Mouse (Mus musculus) cerebellum, adult 11 months (tissue): Measurements from ENCODE around the gene Mus81.
"Not testable (repeated sequence)": the region's sequence is repeated elsewhere in the genome, so short reads cannot be mapped to it uniquely, and the experiment has no call there.

Experiments used
- DNase-seq: peaks from one replicate; pipeline ENCODE4 v3.0.0; 2022

Mus81 gene

GRCm38 (mm10) chr19:5487768-5488550 is at the start of gene Mus81:
Mus81 (minus strand) TSS chr19:5488402.
- DNase-seq: peak; percentile 96

DNA sequence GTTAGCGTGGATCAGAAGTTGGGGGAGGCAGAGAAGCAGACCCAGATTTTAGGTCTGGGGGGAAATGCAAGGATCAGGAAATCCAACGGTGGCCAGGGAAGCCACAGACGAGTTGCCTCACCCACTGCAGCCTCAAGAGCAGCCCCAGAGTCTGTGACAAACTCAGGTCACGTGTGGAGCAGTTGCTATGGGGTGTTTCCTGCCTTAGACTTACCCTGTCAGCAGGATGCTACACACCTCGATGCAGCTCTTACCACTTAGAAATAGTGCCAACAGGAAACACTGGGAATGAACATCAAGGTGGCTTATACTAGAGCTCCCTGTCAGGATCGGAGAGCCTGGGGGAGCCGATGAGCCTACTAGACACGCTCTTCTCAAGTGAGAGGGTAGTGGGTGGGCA is 44.3 kb upstream of the Mus81 start:
- no peak for DNase-seq

DNA sequence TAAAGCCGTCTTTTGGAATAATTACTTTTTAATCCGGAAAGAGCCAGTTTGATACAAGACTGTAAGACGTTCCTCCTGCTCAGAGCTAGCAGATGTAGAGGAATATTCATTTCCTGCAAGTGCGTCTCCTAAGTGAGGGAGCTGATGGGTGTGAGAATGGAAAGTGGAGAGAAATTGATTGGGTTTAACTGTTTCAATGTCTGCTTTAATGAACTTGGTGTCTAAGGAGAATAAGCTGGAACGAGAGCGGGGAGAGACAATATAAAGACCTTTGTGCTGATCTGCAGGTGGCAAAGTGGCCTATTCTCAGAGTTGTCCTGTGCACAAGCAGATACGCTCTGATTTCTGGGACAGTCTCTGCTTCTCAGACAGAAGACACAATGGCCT is 41.9 kb upstream of the Mus81 start:
- DNase-seq: no peak

GRCm38 (mm10) chr19:5529325-5530137 is 41.3 kb upstream of the Mus81 start:
- peak; percentile 95 for DNase-seq

DNA sequence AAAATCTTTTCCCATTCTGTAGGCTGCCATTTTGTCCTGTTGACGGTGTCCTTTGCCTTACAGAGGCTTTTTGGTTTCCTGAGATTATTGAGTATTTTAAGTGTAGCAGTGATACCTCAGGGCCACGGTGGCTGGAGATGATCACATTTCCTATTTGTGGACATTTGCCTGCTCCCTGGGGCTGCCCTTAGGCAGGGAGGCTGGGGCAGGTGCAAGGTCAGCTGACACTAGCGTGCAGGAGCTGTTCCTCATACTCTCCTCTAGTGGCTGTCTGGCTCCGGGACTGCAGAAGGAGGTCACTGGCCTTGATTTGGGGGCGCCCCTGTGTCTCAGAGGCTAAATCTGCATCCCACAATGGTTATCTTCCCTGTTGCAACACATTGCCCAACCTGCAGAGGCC is 37.0 kb upstream of the Mus81 start:
- DNase-seq: no peak

DNA sequence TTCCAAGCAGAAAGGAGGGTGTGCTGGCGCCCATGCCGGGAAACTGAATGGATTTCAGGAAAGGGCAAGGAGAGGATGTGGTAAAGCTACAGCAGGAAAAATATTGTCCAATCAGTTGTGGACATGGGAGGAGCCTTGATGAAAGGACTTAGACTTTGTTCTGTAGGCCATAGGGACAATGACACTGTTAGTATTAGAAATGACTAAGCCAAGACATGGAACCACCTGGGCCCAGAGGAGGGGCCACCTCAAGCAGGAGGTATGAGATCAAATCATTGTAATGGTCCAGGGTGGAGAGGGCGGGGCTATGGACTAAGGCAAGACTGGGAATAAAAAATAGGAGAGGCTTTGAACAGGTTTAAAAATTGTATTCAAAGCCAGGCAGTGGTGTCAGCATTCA is 30.5 kb upstream of the Mus81 start:
- DNase-seq: no peak

- no peak for DNase-seq
Observed at GRCm38 (mm10) chr19:5516906-5517505, 28.8 kb upstream of the Mus81 start.

DNA sequence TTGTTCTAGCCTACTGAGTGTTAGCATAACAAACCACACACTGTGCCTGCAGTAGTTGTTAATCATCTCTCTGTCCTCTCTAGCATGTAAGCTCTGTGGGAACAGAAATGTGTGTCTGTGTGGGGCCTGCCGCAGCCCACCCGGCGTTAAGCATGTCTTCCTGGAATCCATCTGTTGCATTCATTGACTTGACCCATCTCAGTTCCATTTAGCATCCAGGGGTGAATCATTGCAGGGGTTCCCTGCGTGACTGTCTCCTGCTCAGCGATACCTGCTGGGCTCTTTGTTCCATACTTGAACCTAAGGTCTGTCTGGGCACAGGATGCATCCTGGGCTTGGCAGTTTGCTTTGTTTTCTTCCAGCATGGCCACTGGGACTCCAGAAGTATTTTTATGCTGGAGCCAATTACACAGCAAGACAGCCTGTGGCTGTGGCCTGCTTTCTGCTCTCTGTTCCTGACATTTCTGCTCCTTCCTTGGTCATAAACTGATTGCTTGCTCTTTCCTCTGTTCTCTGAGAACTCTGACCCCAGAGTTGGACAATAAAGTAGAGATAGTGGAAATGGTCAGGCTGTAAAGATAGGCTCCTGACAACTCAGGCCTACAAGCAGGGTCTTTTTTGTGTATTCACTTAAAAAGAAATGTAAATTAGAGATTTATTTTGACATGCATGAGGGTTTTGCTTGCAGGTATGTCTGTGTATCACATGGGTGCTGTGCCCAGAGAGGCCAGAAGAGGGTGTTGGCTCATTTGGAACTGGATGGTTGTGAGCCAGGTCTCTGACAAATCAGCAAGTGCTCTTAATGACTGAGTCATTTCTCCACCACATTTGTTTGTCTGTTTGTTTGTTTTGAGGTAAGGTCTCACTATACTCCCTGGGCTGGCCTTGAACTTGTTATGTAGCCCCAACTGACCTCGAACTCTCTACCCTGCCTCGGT is 27.9 kb upstream of the Mus81 start:
- no peak for DNase-seq

DNA sequence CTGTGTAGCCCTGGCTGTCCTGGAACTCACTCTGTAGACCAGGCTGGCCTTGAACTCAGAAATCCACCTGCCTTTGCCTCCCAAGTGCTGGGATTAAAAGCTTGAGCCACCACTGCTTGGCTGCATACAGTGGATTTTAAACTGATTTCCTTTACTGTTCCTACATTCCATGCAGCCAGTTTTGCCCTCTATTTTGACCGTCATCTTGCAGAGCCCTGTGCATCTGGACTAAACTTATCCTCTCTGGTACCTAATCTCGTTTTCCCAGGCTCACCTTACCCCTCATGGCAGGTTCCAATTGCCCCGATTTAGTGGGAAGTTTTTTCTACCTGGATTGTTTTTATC is 24.8 kb upstream of the Mus81 start:
- no peak for DNase-seq

GRCm38 (mm10) chr19:5512091-5513004 is 24.1 kb upstream of the Mus81 start:
- no peak for DNase-seq

DNA sequence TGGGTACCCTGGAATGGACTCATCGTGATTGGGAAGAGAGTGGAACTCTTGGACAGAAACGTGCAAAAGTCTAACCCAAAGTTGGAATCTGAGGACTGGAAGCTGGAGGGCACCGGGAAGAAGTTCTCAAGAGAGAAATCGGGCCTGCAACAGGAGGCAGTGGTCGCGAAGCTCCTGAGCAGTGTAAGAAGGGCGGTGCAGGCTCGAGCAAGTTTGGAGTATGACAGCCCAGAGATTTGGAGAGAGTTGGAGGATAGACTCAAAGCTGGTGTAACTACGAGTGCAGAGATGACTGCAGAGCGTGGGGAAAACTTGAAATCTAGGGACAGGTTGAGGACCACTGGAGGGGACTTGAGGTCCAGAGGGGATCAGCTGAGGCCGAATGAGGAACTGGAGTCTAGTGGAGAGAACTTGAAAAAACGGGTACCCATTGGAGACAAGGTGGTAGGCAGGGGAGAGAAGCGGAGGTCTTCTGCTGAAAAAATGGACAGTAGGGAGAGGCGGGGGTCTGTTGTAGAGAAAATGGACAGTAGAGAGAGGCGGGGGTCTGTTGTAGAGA is 23.0 kb upstream of the Mus81 start:
- no peak for DNase-seq

GRCm38 (mm10) chr19:5510031-5511026 is 22.1 kb upstream of the Mus81 start, which contains the start of gene Snx32:
Snx32 (minus strand) TSS chr19:5510538.
- DNase-seq: peak; percentile 99

GRCm38 (mm10) chr19:5503687-5504086 is 15.5 kb upstream of the Mus81 start, which contains the start of gene 1700020D05Rik:
1700020D05Rik (minus strand) TSS chr19:5503787.
- no peak for DNase-seq

- DNase-seq: no peak
Observed at GRCm38 (mm10) chr19:5500330-5500875, 12.2 kb upstream of the Mus81 start.

GRCm38 (mm10) chr19:5496052-5496370 is 7.8 kb upstream of the Mus81 start:
- DNase-seq: no peak

DNA sequence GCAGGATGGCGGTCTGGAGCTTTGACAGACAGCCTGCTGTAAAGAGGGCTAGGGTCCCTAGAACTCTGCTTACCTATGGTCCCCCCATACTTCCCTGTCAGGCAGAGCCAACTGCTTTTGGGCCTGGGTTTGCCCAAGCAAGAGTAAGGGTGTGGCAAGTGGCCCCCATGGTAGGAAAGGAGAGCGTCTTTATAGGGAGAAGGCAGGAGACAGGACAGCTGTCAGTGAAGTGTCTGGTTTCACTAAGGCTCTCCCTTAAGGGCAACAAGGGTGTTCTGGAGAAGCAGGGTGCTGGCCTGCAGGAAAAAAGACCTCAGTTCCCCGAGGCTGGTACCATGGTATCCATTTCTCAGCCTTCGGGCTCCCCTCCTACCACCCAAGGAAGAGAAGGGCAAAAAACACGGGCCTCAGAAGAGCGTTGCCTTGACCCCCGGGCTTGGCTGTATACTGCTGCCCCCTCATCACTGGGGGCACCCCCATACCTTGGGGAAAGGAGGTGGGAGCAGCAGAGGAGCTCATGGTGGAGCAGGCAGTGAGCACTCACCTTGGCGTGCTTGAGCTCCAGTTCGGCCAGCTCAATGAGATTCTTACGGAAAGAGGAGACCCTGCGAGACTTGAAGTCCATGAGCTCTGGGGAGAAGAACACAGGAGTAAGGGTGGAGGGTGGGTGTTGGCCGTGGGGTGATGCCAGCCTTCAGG is 7.3 kb upstream of the Mus81 start:
- DNase-seq: no peak

GRCm38 (mm10) chr19:5494314-5494713 is 6.1 kb upstream of the Mus81 start:
- no peak for DNase-seq

GRCm38 (mm10) chr19:5493301-5493721 is 5.1 kb upstream of the Mus81 start:
- not testable (repeated sequence) for DNase-seq

DNA sequence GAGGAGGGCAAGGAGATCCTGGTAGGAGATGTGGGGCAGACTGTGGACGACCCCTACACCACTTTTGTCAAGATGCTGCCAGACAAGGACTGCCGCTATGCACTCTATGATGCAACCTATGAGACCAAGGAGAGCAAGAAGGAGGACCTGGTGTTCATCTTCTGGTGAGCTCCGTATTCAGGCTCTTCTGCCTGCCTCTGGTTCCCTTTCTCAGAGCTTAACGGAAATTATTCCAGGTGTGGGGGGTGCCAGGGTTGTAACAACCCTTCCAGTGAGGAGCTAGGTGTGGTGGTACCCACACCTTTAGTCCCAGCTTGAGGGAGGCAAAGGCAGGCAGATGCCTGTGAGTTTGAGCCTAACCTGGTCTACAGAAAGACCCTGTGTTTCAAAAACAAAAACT is 4.4 kb upstream of the Mus81 start:
- DNase-seq: no peak
